Mouse (Mus musculus) left cerebral cortex, postnatal 36 days (tissue): ENCODE data around the gene Anp32e. TPM values are rescaled to one million over a fixed set of nuclear protein-coding genes. Genes with fewer than 3 reads are reported as not detected.
"Not testable (repeated sequence)": the region's sequence is repeated elsewhere in the genome, so short reads cannot be mapped to it uniquely, and the experiment has no call there.

Source experiments
- DNase-seq, 2 experiments: peaks; one replicate each; pipeline ENCODE4 v3.0.0; 2021 to 2022; ENCODE audit warnings: low spot score in 2 of 2, mixed read lengths in 1 of 2
- intact Hi-C: fragments of 180-260 bp; cut with DNase I; formaldehyde crosslinking; loops from one replicate; pipeline ENCODE4 v1.15.1; 2025
- total RNA-seq, 2 experiments: library from RNA; stranded (reverse); gene quantifications; 2 replicates each; pipeline ENCODE4 v1.2.3; 2021

The Anp32e gene
- total RNA-seq: 10 to 100 TPM; 87.9 to 91.2 TPM

GRCm38 (mm10) chr3:95928658-95929503 is at the start of gene Anp32e:
Gene Anp32e, plus strand, starts transcription at chr3:95929246.
- intact Hi-C loops: loop anchor here (1.0 kb wide), 2 partner anchors 36 to 47 kb away; partner anchors contain the start of genes Aph1a and Ciart
- peak; percentile 95 to 96 for DNase-seq

GRCm38 (mm10) chr3:95881979-95882815 is 46.8 kb upstream of the Anp32e start, which contains the start of gene Ciart:
Gene Ciart, minus strand, starts transcription at chr3:95882251.
- intact Hi-C loops: loop anchor here (1.0 kb wide), 2 partner anchors 25 to 47 kb away; partner anchors contain the start of gene Anp32e
- peak; percentile 97 for DNase-seq

- peak; percentile 58 to 71 for DNase-seq
- intact Hi-C loops: loop anchor here (1.0 kb wide), 2 partner anchors 24 to 46 kb away; partner anchors contain the start of gene Anp32e
Measured at GRCm38 (mm10) chr3:95882816-95883425, 46.1 kb upstream of the Anp32e start.

- intact Hi-C loops: no loop called here
- DNase-seq: no peak
Measured at GRCm38 (mm10) chr3:95884400-95884799, 44.6 kb upstream of the Anp32e start.

GRCm38 (mm10) chr3:95887596-95887995 is 41.5 kb upstream of the Anp32e start:
- intact Hi-C loops: no loop called here
- no peak for DNase-seq

- intact Hi-C loops: no loop called here
- no peak for DNase-seq
Measured at GRCm38 (mm10) chr3:95889664-95890063, 39.4 kb upstream of the Anp32e start.

- no peak for DNase-seq
- intact Hi-C loops: no loop called here
Measured at GRCm38 (mm10) chr3:95891211-95892065, 37.6 kb upstream of the Anp32e start, which contains the start of gene BC028528. Gene BC028528, minus strand, starts transcription at chr3:95892005.

- no peak for DNase-seq
- intact Hi-C loops: loop anchor here (1.0 kb wide), 1 partner anchor 37 kb away; the partner anchor contains the start of gene Anp32e
Measured at GRCm38 (mm10) chr3:95892066-95893052, 36.7 kb upstream of the Anp32e start.

- intact Hi-C loops: loop anchor here (1.0 kb wide), 1 partner anchor 36 kb away; the partner anchor contains the start of gene Anp32e
- DNase-seq: no peak
Measured at GRCm38 (mm10) chr3:95893126-95893525, 35.9 kb upstream of the Anp32e start.

GRCm38 (mm10) chr3:95893606-95894316 is 35.3 kb upstream of the Anp32e start, which contains the start of gene Aph1a:
Gene Aph1a, plus strand, starts transcription at chr3:95893969.
- intact Hi-C loops: loop anchor here (1.0 kb wide), 1 partner anchor 36 kb away; the partner anchor contains the start of gene Anp32e
- DNase-seq: peak; percentile 95 to 96

- DNase-seq: peak; percentile 52 to 55
- intact Hi-C loops: no loop called here
Measured at GRCm38 (mm10) chr3:95894317-95895160, 34.5 kb upstream of the Anp32e start.

GRCm38 (mm10) chr3:95895501-95895900 is 33.5 kb upstream of the Anp32e start:
- intact Hi-C loops: not testable (repeated sequence)

GRCm38 (mm10) chr3:95899800-95900524 is 29.1 kb upstream of the Anp32e start:
- DNase-seq: no peak
- intact Hi-C loops: no loop called here

More at GRCm38 (mm10) chr3:95895501-95895900, 33.5 kb upstream of the Anp32e start:
- DNase-seq: not testable (repeated sequence)

- intact Hi-C loops: no loop called here
- no peak for DNase-seq
Measured at GRCm38 (mm10) chr3:95901616-95902372, 27.3 kb upstream of the Anp32e start.

- DNase-seq: no peak
- intact Hi-C loops: no loop called here
Measured at GRCm38 (mm10) chr3:95902373-95902625, 26.7 kb upstream of the Anp32e start.
